Mouse (Mus musculus) liver, adult 2 months (tissue): Measurements from ENCODE around the gene Fam169a. TPM values are rescaled to one million over a fixed set of nuclear protein-coding genes. Genes with fewer than 3 reads are reported as not detected.
"Not testable (repeated sequence)": the region's sequence is repeated elsewhere in the genome, so short reads cannot be mapped to it uniquely, and the experiment has no call there.

Experiments used
- DNase-seq: peaks from one replicate; pipeline ENCODE4 v3.0.0-alpha.2; 2011; ENCODE audit warnings: low read depth, low spot score; ENCODE audit errors: extremely low read depth
- H3K27ac ChIP-seq: fragments of 200-500 bp; replicated peaks from 2 replicates; pipeline ENCODE4 v1.5.1; 2012; ENCODE audit warnings: low read depth, mild to moderate bottlenecking, control low read depth, inconsistent platforms, low read length; ENCODE audit not compliant: insufficient read depth
- H3K27me3 ChIP-seq: fragments of 200-500 bp; 2 replicates; pipeline ENCODE4 v1.6.1; 2012; ENCODE audit warnings: mild to moderate bottlenecking, moderate library complexity, low read length, inconsistent platforms; ENCODE audit not compliant: control insufficient read depth, insufficient read depth
- H3K36me3 ChIP-seq: fragments of 200-500 bp; 2 replicates; pipeline ENCODE4 v1.6.1; 2012; ENCODE audit warnings: low read length, inconsistent platforms; ENCODE audit not compliant: control insufficient read depth, insufficient read depth
- H3K4me1 ChIP-seq: fragments of 200-500 bp; 2 replicates; pipeline ENCODE4 v1.6.1; 2011; ENCODE audit warnings: low read length; ENCODE audit not compliant: control insufficient read depth, insufficient read depth
- H3K4me3 ChIP-seq: fragments of 200-500 bp; 2 replicates; pipeline ENCODE4 v1.5.1; 2011; ENCODE audit warnings: low read depth, mild to moderate bottlenecking, control low read depth, low read length, moderate library complexity; ENCODE audit not compliant: insufficient read depth
- H3K79me2 ChIP-seq: fragments of 200-500 bp; 2 replicates; pipeline ENCODE4 v1.6.1; 2012; ENCODE audit warnings: inconsistent platforms, mild to moderate bottlenecking, low read length, moderate library complexity; ENCODE audit not compliant: control insufficient read depth, insufficient read depth
- H3K9ac ChIP-seq: fragments of 200-500 bp; 2 replicates; pipeline ENCODE4 v1.6.1; 2012; ENCODE audit warnings: low read depth, mild to moderate bottlenecking, control low read depth, inconsistent platforms, low read length
- CTCF ChIP-seq: fragments of 200-500 bp; IDR thresholded peaks from 2 replicates; pipeline ENCODE4 v1.5.1; 2011; ENCODE audit warnings: low read depth, low read length, control low read depth
- POLR2A ChIP-seq: fragments of 200-500 bp; IDR thresholded peaks from 2 replicates; pipeline ENCODE4 v1.6.1; 2011; ENCODE audit warnings: low read length, control low read depth; ENCODE audit not compliant: insufficient read depth; ENCODE audit errors: extremely low read depth
- WGBS: fragments of 180-500 bp; shearing (Covaris S2); methylation state at CpG from one replicate; pipeline ENCODE4 v1.1.7; 2018; 5-methylcytosine and 5-hydroxymethylcytosine counted together
- polyA plus RNA-seq: library from polyadenylated mRNA; depleted of rRNA; stranded (reverse); fragments of >200 nt; gene quantifications from 2 replicates; pipeline ENCODE4 v1.2.3, GENCODE M21; 2012
- total RNA-seq: library from RNA; depleted of rRNA; stranded (reverse); fragments of >200 nt; gene quantifications from 2 replicates; pipeline ENCODE4 v1.2.3, GENCODE M21; 2014

Fam169a gene
- total and polyA plus RNA-seq, 2 experiments = under 0.01 TPM; not detected in 1

- peak; percentile 70 for TF ChIP-seq POLR2A
- no peak for TF ChIP-seq CTCF
- Histone ChIP-seq H3K9ac (peak within 1 kb of the TSS; percentile 93), H3K36me3 (peaks cover 20% of the 10 kb centered on the region), H3K79me2 (peaks cover 6% of the 10 kb centered on the region; the same call in 1 of the 2 replicates), H3K4me3 (peak within 1 kb of the TSS; percentile 95), H3K4me1 (peaks cover 3% of the 10 kb centered on the region; the same call in 1 of the 2 replicates), H3K27ac (peak within 1 kb of the TSS; percentile 88), H3K27me3 (no peaks in the 10 kb centered on the region)
- DNase-seq = peak; percentile 95
- under 1% methylated on average over 57 of the region's 57 CpGs for whole genome bisulfite sequencing
Observed at GRCm38 (mm10) chr13:97137466-97138400, 70.6 kb downstream of the Fam169a start, which contains the start of the genes Gfm2 and Nsa2. Gene Gfm2, plus strand, starts transcription at chr13:97137937. Gene Nsa2, minus strand, starts transcription at chr13:97137937.

GRCm38 (mm10) chr13:97138404-97138931 is 71.4 kb downstream of the Fam169a start:
- peak overlapping the region; percentile 93; the same call in 1 of the 2 replicates for H3K9ac ChIP-seq
- peaks cover 17% of the 10 kb centered on the region for H3K36me3 ChIP-seq
- not testable (repeated sequence) for H3K79me2 ChIP-seq, H3K27me3 ChIP-seq, H3K4me1 ChIP-seq, DNase-seq
- H3K4me3 ChIP-seq = peak overlapping the region; percentile 95
- peak overlapping the region; percentile 88 for H3K27ac ChIP-seq
- 18% methylated on average over 8 of the region's 8 CpGs for WGBS

- no peak for DNase-seq
- H3K4me1 ChIP-seq = 0 out of 2 replicates have a peak, but pooled peaks cover 3% of the 10 kb centered on the region
- peaks cover 28% of the 10 kb centered on the region for H3K36me3 ChIP-seq
- H3K4me3 ChIP-seq = no peak overlapping the region
- WGBS = 86% methylated on average over 7 of the region's 7 CpGs
- H3K9ac ChIP-seq = no peak overlapping the region
- no peak for TF ChIP-seq CTCF
- no peak for TF ChIP-seq POLR2A
- H3K79me2 ChIP-seq = peaks cover 6% of the 10 kb centered on the region; the same call in 1 of the 2 replicates
- no peak overlapping the region for H3K27ac ChIP-seq
- H3K27me3 ChIP-seq = no peaks in the 10 kb centered on the region
Observed at GRCm38 (mm10) chr13:97142321-97142720, 75.2 kb downstream of the Fam169a start.

- no peaks in the 10 kb centered on the region for H3K27me3 ChIP-seq
- 63% methylated on average over 4 of the region's 4 CpGs for WGBS
- H3K4me3 ChIP-seq = no peak overlapping the region
- no peaks in the 10 kb centered on the region for H3K4me1 ChIP-seq
- H3K36me3 ChIP-seq = peaks cover 49% of the 10 kb centered on the region
- no peak overlapping the region for H3K9ac ChIP-seq
- peaks cover under 1% of the 10 kb centered on the region; the same call in 1 of the 2 replicates for H3K79me2 ChIP-seq
- DNase-seq = peak; percentile 36
- TF ChIP-seq POLR2A = no peak
- TF ChIP-seq CTCF = peak; percentile 47
- no peak overlapping the region for H3K27ac ChIP-seq
Observed at GRCm38 (mm10) chr13:97145834-97146233, 78.7 kb downstream of the Fam169a start.

- H3K27me3 ChIP-seq = no peaks in the 10 kb centered on the region
- DNase-seq = peak; percentile 82
- no peak overlapping the region for H3K4me3 ChIP-seq
- H3K79me2 ChIP-seq = no peaks in the 10 kb centered on the region
- TF ChIP-seq CTCF (no peak), POLR2A (no peak)
- peaks cover 64% of the 10 kb centered on the region for H3K36me3 ChIP-seq
- peaks cover 2% of the 10 kb centered on the region; the same call in 1 of the 2 replicates for H3K4me1 ChIP-seq
- no peak overlapping the region; the same call in 1 of the 2 replicates for H3K27ac ChIP-seq
- WGBS = 61% methylated on average over 10 of the region's 10 CpGs
- no peak overlapping the region for H3K9ac ChIP-seq
Observed at GRCm38 (mm10) chr13:97175520-97176264, 108.6 kb downstream of the Fam169a start.
